Mouse (Mus musculus) erythroblast, embryonic 14.5 days (primary cell): Measurements from ENCODE around the gene Igsf9.

Experiments used
- GATA1 ChIP-seq: IDR thresholded peaks from 2 replicates; pipeline ENCODE4 v1.6.1; 2012; ENCODE audit warnings: low read length, inconsistent platforms, mixed read lengths
- TAL1 ChIP-seq: IDR thresholded peaks from 3 replicates; pipeline ENCODE4 v1.6.1; 2012; ENCODE audit warnings: low read length, inconsistent platforms, mixed read lengths

- TF ChIP-seq GATA1 (no peak), TAL1 (no peak)
Measured at GRCm38 (mm10) chr1:172485821-172486220, 4.2 kb downstream of the Igsf9 start.
